Mouse (Mus musculus) heart, adult 2 months (tissue): ENCODE results near the gene Snx12.

Source experiments
- CTCF ChIP-seq: fragments of 200-600 bp; IDR thresholded peaks from 2 replicates; pipeline ENCODE4 v1.8.1; 2022; ENCODE audit warnings: antibody characterized with exemption, mild to moderate bottlenecking, moderate library complexity
- EP300 ChIP-seq: fragments of 200-500 bp; IDR thresholded peaks from 2 replicates; pipeline ENCODE4 v1.6.1; 2011; ENCODE audit warnings: low read depth, low read length, control low read depth; ENCODE audit not compliant: insufficient read depth
- POLR2A ChIP-seq: fragments of 200-500 bp; IDR thresholded peaks from 2 replicates; pipeline ENCODE4 v1.6.1; 2011; ENCODE audit warnings: mild to moderate bottlenecking, low read depth, low read length, control low read depth; ENCODE audit not compliant: insufficient read depth

DNA sequence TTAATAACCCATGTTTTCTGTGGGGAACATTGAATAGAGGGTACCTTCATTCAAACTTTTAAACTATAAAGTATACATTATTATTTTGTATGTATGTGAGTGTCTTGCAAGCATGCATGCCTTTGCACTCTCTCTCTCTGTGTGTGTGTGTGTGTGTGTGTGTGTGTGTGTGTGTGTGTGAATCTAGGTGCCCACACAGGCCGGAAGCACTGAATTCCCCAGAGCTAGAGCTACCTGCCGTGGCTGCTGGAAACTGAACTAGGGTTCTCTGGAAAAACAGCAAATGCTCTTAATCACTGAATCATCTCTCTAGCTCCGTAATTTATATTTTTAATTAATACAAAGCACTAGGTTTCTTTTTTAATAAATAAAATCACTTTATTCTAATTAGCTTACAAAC, 59.1 kb downstream of the Snx12 start:
- no peak for TF ChIP-seq CTCF
- no peak for TF ChIP-seq POLR2A
- no peak for TF ChIP-seq EP300
